Mouse (Mus musculus): ENCODE measurements around the gene Gm3839.
"Not testable (repeated sequence)": the region's sequence is repeated elsewhere in the genome, so short reads cannot be mapped to it uniquely, and the experiment has no call there.

Gene Gm3839

GRCm38 (mm10) chr14:11356626-11357025, at the start of gene Gm3839:
TSS of gene Gm3839 (minus strand) at chr14:11356726.
- not testable (repeated sequence) for DNase-seq (ENCODE audit: extremely low read depth, low read depth)

GRCm38 (mm10) chr14:11405661-11406060, 49.1 kb upstream of the Gm3839 start:
- DNase-seq (ENCODE audit: extremely low read depth, low read depth), result no peak

DNA sequence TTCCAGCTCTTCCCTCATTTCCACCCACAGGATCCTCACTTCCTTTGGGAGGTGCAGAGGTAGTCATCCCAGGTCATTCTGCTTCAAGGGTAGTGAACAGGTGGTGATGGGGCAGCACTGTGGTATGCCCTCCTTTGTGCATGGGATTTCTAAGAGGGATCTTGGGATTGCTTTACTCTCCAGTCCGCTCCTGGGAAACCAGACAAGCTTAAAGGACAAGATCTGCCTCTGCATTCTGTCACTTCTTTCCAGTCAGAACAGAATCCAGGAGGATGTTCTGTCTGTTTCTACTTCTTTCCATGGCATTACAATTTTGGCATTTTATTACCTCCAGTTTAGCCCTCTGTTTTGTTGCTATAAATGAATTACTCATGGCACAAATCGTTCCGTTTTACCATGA, 21.3 kb upstream of the Gm3839 start:
- no peak for DNase-seq (ENCODE audit: extremely low read depth, low read depth)

DNA sequence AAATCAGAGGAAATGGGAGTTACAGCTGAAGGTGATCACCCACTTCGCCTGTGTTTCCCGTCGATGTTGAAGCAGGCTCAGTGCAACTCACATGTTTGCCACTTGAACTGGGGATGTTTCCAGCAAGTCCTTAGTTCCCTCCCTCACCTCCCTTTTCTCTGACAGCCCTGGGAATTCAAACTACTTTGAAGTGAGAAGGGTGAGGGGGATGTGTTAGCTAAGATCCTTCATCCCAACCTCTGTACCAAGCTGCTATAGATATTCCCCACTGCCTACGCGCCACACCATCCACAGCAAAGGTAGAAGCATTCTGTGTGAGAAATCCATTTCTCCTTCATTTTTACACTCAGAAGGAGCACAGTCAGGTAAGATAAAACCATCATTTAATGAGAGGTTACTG, 18.7 kb upstream of the Gm3839 start:
- no peak for DNase-seq (ENCODE audit: extremely low read depth, low read depth)

DNA sequence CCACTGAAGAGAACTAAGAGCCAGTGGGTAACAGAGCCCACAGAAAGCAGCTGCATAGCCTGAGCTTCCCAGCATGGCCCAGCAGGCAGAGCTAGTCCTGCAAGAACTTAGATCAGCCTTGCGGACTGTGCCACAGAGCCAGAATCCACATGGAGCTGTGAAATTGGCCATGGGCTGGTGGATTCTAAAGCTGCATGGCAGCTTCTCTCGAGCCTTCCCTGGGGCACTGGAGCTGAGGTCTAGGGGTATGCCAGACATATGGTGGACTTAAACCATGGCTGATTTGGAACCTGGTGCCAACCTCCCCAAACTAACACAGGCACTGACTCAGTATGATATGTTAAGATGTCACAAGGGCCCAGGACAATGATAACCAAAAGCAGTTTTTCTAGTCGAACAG, 10.4 kb downstream of the Gm3839 start:
- no peak for DNase-seq (ENCODE audit: extremely low read depth, low read depth)

GRCm38 (mm10) chr14:11329993-11330392, 26.5 kb downstream of the Gm3839 start:
- no peak for DNase-seq (ENCODE audit: extremely low read depth, low read depth)

DNA sequence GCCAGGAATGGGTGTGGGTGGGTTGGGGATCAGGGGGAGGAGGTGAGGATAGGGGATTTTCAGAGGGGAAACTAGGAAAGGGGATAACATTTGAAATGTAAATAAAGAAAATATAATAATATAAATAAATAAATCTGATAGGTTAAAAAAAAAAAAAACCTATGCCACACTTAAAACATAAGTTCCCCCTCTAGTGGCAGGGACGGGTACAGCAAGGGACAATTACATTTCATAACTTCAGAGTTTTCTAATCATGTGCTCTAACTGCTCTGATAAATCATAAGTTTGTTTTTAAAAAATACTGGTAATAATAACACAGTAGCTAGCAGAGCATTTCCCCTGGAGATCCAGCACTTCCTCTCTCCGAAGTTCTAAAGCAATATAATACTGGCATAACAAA, 49.4 kb downstream of the Gm3839 start:
- DNase-seq (ENCODE audit: extremely low read depth, low read depth), result no peak

- DNase-seq (ENCODE audit: extremely low read depth, low read depth), result not testable (repeated sequence)
Observed at GRCm38 (mm10) chr14:11287956-11288355, 68.6 kb downstream of the Gm3839 start.

GRCm38 (mm10) chr14:11257161-11257705, 99.3 kb downstream of the Gm3839 start:
- DNase-seq (ENCODE audit: extremely low read depth, low read depth), result no peak

- DNase-seq (ENCODE audit: extremely low read depth, low read depth), result no peak
Observed at GRCm38 (mm10) chr14:11248053-11248452, 108.5 kb downstream of the Gm3839 start.

DNA sequence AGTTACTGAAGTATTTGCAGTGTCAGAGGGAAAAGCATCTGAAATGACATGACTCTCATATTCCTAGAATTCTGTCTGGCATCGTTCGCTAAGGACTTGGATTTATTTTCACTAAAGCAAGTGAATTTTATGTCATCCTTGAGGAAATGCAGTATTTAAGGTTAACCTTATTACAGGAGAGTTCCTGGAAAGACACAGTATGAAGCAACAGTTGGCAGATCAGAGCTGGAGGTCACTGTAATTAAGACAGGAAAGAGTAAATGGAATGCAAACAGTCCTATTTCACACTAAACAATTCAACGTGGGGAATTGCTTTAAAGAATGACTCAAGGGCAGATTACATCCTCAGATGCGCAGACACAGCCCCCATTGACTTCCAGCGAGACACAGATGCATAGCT, 112.0 kb downstream of the Gm3839 start:
- DNase-seq (ENCODE audit: extremely low read depth, low read depth), result no peak

- no peak for DNase-seq (ENCODE audit: extremely low read depth, low read depth)
Observed at GRCm38 (mm10) chr14:11232086-11232485, 124.4 kb downstream of the Gm3839 start.

All from MEL-GATA-1-ER (cell line).